Mouse (Mus musculus) retina, adult 2 months (tissue): ENCODE results near the gene Mup22.
"Not testable (repeated sequence)": the region's sequence is repeated elsewhere in the genome, so short reads cannot be mapped to it uniquely, and the experiment has no call there.

Source experiments
- DNase-seq: peaks from one replicate; pipeline ENCODE4 v3.0.0-alpha.2; 2012; ENCODE audit warnings: low read depth, low spot score

Mup22 gene

DNA sequence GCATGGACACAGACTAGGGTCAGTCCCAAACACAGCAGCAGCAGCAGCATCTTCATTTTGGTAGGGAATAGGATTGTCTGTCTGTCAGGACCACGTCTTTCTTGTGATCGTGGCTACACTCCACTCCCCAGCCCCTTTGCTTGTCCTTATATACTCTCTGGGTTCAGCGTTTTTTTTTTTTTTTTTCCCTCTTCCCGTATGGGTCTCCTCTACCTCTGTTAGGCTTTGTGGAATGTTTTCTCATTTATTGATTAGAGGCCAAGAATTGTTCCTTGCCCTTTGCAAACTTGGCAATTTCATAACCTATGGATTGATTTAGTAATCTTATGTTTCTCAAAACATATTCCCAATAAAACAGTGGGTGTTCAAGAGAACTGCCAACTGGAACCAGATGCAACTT lies at the start of gene Mup22:
TSS of gene Mup22 (minus strand) at position 101 of the 400 bp plus-strand sequence.
- DNase-seq = not testable (repeated sequence)

DNA sequence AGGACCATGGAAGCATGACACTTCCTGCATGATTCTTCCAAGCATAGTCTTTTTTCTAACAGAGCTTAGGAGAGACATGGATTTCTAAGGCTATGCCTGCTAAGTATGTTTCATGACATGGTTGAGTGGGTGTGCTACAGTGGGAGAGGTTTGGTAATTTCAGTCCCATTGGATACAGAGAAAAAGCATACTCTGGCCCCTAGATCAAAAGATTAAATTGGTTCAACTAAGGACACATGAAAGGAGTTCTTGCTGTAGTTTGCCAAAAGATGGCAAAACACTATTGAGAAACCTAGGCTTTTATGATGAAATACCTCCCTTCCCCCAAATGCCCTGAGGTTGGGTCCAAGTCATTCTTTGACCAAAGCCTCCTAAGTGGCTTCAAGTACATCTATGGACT lies 19.6 kb upstream of the Mup22 start:
- not testable (repeated sequence) for DNase-seq
